Mouse (Mus musculus): ENCODE data around the gene Vti1b. TPM values are rescaled to one million over a fixed set of nuclear protein-coding genes. Genes with fewer than 3 reads are reported as not detected.

Gene Vti1b
- polyA plus RNA-seq, 1 experiment: 189 TPM

GRCm38 (mm10) chr12:79140811-79141210 lies 31.7 kb downstream of the Vti1b start:
- Histone ChIP-seq H3K4me3 (ENCODE audit: insufficient read depth, low read length) (no peak overlapping the region), H3K27ac (ENCODE audit: insufficient read depth, low read length) (no peak overlapping the region), H3K4me1 (ENCODE audit: control insufficient read depth, insufficient read depth, low read length) (no peaks in the 10 kb centered on the region)
- TF ChIP-seq POLR2A (IDR thresholded peaks at IDR 0.05; ENCODE audit: extremely low read depth, insufficient read depth, low read length) (no peak), CTCF (IDR thresholded peaks at IDR 0.05; ENCODE audit: extremely low read depth, insufficient read depth, low read length) (no peak)

- Histone ChIP-seq H3K27ac (ENCODE audit: insufficient read depth, low read length) (no peak overlapping the region), H3K4me3 (ENCODE audit: insufficient read depth, low read length) (no peak overlapping the region), H3K4me1 (ENCODE audit: control insufficient read depth, insufficient read depth, low read length) (no peaks in the 10 kb centered on the region; the same call in 1 of the 2 replicates)
- no peak for TF ChIP-seq CTCF (IDR thresholded peaks at IDR 0.05; ENCODE audit: extremely low read depth, insufficient read depth, low read length)
- no peak for TF ChIP-seq POLR2A (IDR thresholded peaks at IDR 0.05; ENCODE audit: extremely low read depth, insufficient read depth, low read length)
Observed at GRCm38 (mm10) chr12:79139417-79139816, 33.0 kb downstream of the Vti1b start.

GRCm38 (mm10) chr12:79138999-79139398 lies 33.5 kb downstream of the Vti1b start:
- no peak for TF ChIP-seq CTCF (IDR thresholded peaks at IDR 0.05; ENCODE audit: extremely low read depth, insufficient read depth, low read length)
- TF ChIP-seq POLR2A (IDR thresholded peaks at IDR 0.05; ENCODE audit: extremely low read depth, insufficient read depth, low read length): no peak
- no peaks in the 10 kb centered on the region; the same call in 1 of the 2 replicates for H3K4me1 ChIP-seq (ENCODE audit: control insufficient read depth, insufficient read depth, low read length)
- H3K27ac ChIP-seq (ENCODE audit: insufficient read depth, low read length): no peak overlapping the region
- H3K4me3 ChIP-seq (ENCODE audit: insufficient read depth, low read length): no peak overlapping the region

GRCm38 (mm10) chr12:79136949-79137348 lies 35.5 kb downstream of the Vti1b start:
- TF ChIP-seq CTCF (IDR thresholded peaks at IDR 0.05; ENCODE audit: extremely low read depth, insufficient read depth, low read length) (no peak), POLR2A (IDR thresholded peaks at IDR 0.05; ENCODE audit: extremely low read depth, insufficient read depth, low read length) (no peak)

GRCm38 (mm10) chr12:79135105-79135504 lies 37.4 kb downstream of the Vti1b start:
- no peak overlapping the region for H3K27ac ChIP-seq (ENCODE audit: insufficient read depth, low read length)
- H3K4me1 ChIP-seq (ENCODE audit: control insufficient read depth, insufficient read depth, low read length): no peaks in the 10 kb centered on the region; the same call in none of the 2 replicates
- no peak overlapping the region for H3K4me3 ChIP-seq (ENCODE audit: insufficient read depth, low read length)
- TF ChIP-seq POLR2A (IDR thresholded peaks at IDR 0.05; ENCODE audit: extremely low read depth, insufficient read depth, low read length): no peak
- no peak for TF ChIP-seq CTCF (IDR thresholded peaks at IDR 0.05; ENCODE audit: extremely low read depth, insufficient read depth, low read length)

More at GRCm38 (mm10) chr12:79136949-79137348, 35.5 kb downstream of the Vti1b start:
- Histone ChIP-seq H3K4me1 (ENCODE audit: control insufficient read depth, insufficient read depth, low read length) (no peaks in the 10 kb centered on the region; the same call in none of the 2 replicates), H3K4me3 (ENCODE audit: insufficient read depth, low read length) (no peak overlapping the region), H3K27ac (ENCODE audit: insufficient read depth, low read length) (no peak overlapping the region)

- H3K4me1 ChIP-seq (ENCODE audit: control insufficient read depth, insufficient read depth, low read length): no peaks in the 10 kb centered on the region; the same call in none of the 2 replicates
- H3K27ac ChIP-seq (ENCODE audit: insufficient read depth, low read length): no peak overlapping the region
- no peak overlapping the region for H3K4me3 ChIP-seq (ENCODE audit: insufficient read depth, low read length)
- TF ChIP-seq POLR2A (IDR thresholded peaks at IDR 0.05; ENCODE audit: extremely low read depth, insufficient read depth, low read length) (no peak), CTCF (IDR thresholded peaks at IDR 0.05; ENCODE audit: extremely low read depth, insufficient read depth, low read length) (no peak)
Observed at GRCm38 (mm10) chr12:79134676-79135075, 37.8 kb downstream of the Vti1b start.

GRCm38 (mm10) chr12:79131706-79132460 lies 40.6 kb downstream of the Vti1b start:
- TF ChIP-seq CTCF (IDR thresholded peaks at IDR 0.05; ENCODE audit: extremely low read depth, insufficient read depth, low read length): no peak
- TF ChIP-seq POLR2A (IDR thresholded peaks at IDR 0.05; ENCODE audit: extremely low read depth, insufficient read depth, low read length): no peak
- H3K4me3 ChIP-seq (ENCODE audit: insufficient read depth, low read length): peak overlapping the region; percentile 44; the same call in 1 of the 2 replicates
- H3K4me1 ChIP-seq (ENCODE audit: control insufficient read depth, insufficient read depth, low read length): no peaks in the 10 kb centered on the region; the same call in none of the 2 replicates
- no peak overlapping the region for H3K27ac ChIP-seq (ENCODE audit: insufficient read depth, low read length)

- TF ChIP-seq POLR2A (IDR thresholded peaks at IDR 0.05; ENCODE audit: extremely low read depth, insufficient read depth, low read length): no peak
- no peak for TF ChIP-seq CTCF (IDR thresholded peaks at IDR 0.05; ENCODE audit: extremely low read depth, insufficient read depth, low read length)
- Histone ChIP-seq H3K4me3 (ENCODE audit: insufficient read depth, low read length) (peak overlapping the region; percentile 44), H3K4me1 (ENCODE audit: control insufficient read depth, insufficient read depth, low read length) (no peaks in the 10 kb centered on the region; the same call in none of the 2 replicates), H3K27ac (ENCODE audit: insufficient read depth, low read length) (no peak overlapping the region)
Observed at GRCm38 (mm10) chr12:79131178-79131675, 41.2 kb downstream of the Vti1b start.

- Histone ChIP-seq H3K4me1 (ENCODE audit: control insufficient read depth, insufficient read depth, low read length) (no peaks in the 10 kb centered on the region; the same call in none of the 2 replicates), H3K4me3 (ENCODE audit: insufficient read depth, low read length) (peak within 1 kb of the TSS; percentile 44), H3K27ac (ENCODE audit: insufficient read depth, low read length) (no peak within 1 kb of the TSS)
- peak; percentile 75; the same call in 1 of the 2 replicates for TF ChIP-seq POLR2A (IDR thresholded peaks at IDR 0.05; ENCODE audit: extremely low read depth, insufficient read depth, low read length)
- no peak for TF ChIP-seq CTCF (IDR thresholded peaks at IDR 0.05; ENCODE audit: extremely low read depth, insufficient read depth, low read length)
Observed at GRCm38 (mm10) chr12:79130299-79131177, 41.9 kb downstream of the Vti1b start, which contains the start of gene Arg2. Gene Arg2 (plus strand): TSS chr12:79130777.

All from cortical plate, adult 2 months (tissue).